Mouse (Mus musculus) heart, postnatal 0 days (tissue): ENCODE data around the gene Mast4.

ENCODE experiments used
- CTCF ChIP-seq: IDR thresholded peaks from 2 replicates; pipeline ENCODE4 v1.5.1; 2016; ENCODE audit warnings: antibody characterized with exemption, control low read depth, low read depth
- EP300 ChIP-seq: IDR thresholded peaks from 2 replicates; pipeline ENCODE4 v1.6.1; 2016; ENCODE audit warnings: antibody characterized with exemption, low read depth

- TF ChIP-seq EP300 (no peak), CTCF (no peak)
Measured at GRCm38 (mm10) chr13:102862981-102863380, 471.3 kb downstream of the Mast4 start.
